Mouse (Mus musculus) common myeloid progenitor, adult 5-6 weeks (primary cell): ENCODE data around the gene Foxf2. TPM values are rescaled to one million over a fixed set of nuclear protein-coding genes. Genes with fewer than 3 reads are reported as not detected.

Source experiments
- ATAC-seq: replicated peaks from 2 replicates; pipeline ENCODE4 v1.8.0; 2016; ENCODE audit warnings: low read depth, mild to moderate bottlenecking, moderate TSS enrichment, inconsistent platforms; ENCODE audit not compliant: poor library complexity, severe bottlenecking
- total RNA-seq: library from RNA; stranded (forward); fragments of 200-1000, 187-1606 nt; gene quantifications from 2 replicates; pipeline ENCODE4 v1.2.3, GENCODE M21; 2017

Gene Foxf2
- total RNA-seq, 1 experiment from 2014 or later, result not detected

DNA sequence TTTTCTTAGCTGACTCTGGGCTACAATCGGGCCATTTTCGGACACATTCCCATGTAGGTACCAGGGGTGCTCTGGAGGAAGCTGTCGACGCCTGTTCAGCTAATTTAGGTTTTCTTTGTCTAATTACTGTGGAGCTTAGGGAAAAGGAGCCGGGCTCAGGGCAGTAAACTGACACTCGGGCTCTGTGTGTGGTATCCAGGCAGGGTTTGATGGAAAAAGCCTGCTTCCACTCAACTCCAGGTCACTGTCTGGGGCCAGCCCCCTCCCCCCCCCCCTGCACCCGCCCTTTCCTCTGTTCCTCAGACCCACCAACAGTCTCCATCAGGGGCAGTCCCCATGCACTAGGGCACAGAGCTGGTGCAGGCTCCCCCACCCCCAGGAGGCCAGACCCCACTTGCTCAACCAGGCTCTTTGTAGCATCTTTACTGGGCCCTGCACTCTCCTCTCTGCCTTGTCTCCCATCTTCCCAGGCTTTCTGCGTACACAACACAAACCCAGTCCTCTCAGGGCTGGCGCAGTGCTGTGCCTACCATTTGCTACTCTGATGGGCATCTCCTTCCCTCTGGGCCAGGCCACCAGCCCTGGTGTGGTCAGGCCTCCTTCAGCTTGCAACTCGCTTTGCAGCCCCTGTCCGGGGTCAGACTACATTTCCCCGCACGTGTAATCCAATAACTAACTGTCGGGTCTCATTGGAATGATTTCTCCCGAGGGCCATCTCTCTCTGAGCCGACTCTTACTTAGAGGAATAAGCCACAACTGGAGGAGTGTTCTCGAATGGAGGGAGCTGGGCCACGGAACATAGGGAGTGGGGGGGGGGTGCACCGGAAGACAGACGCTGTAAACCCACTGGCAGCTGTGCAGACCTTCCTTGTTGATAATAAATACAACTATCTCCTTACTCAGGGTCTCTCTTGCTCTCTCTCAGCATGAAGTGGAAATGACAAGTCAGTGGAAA, 1.4 kb upstream of the Foxf2 start:
- ATAC-seq, result no peak

- ATAC-seq, result no peak
Observed at GRCm38 (mm10) chr13:31624966-31625332, 667 bp upstream of the Foxf2 start.

GRCm38 (mm10) chr13:31626183-31626801, 676 bp downstream of the Foxf2 start:
- ATAC-seq, result peak; percentile 63

DNA sequence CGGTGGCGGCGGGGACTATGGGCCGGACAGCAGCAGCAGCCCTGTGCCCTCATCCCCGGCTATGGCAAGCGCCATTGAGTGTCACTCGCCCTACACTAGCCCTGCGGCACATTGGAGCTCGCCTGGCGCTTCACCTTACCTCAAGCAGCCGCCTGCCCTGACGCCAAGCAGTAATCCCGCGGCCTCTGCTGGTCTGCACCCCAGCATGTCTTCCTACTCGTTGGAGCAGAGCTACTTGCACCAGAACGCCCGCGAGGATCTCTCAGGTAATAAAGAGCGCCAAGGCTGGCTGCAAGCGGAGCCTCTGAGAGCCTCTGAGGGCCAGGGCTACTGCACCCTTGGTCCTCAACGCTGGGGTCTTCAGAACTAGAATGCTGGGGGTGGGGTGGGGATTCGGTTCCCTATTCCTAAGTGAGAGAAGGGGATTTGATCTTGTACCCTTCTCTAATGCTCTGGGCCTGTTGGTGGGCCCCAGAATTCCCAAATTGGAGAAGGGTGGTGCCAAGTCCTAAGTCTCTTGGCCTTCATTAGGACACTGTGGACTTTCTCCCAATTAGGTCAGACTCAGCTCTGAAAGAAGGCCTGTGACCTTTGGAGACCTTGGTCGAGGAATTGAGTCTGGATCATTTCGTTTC, 1.5 kb downstream of the Foxf2 start:
- ATAC-seq, result no peak

DNA sequence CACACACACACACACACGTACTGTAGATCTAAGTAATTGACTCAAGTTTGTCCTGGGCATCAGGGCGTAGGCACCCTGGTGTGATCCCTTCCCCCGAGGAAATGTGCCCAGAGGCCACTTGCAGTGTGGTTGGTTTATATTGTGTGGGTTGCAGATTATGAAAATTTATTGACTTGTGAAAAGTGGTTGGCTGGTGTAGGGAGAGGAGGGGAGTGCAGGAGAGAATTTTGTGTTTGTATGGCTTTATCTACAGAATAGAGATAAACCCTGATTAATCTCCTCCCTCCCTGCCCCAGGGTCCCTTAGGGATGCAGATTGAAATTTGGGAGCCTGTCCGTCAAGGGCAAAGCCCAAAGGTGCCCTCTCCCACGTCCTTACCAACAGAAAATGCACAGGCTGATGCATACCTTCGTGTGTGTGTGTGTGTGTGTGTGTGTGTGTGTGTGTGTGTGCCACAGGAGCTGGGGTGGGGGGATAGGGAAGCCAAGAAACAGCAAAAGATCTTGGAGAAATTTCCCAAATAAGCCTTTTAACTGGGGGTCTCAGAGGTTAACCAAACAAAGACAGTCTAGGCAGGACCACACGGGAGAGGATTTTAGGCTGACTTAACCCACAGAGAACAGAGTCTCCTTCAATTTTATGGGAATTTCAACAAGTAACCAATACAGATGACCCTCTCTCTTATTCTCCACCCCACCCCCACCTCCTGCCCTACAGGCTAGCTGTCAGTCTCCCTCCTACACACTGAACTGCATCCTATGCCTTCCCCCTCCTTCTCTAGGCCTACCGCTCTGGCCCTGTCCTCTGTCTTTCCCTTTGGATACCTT, 2.5 kb downstream of the Foxf2 start:
- no peak for ATAC-seq

DNA sequence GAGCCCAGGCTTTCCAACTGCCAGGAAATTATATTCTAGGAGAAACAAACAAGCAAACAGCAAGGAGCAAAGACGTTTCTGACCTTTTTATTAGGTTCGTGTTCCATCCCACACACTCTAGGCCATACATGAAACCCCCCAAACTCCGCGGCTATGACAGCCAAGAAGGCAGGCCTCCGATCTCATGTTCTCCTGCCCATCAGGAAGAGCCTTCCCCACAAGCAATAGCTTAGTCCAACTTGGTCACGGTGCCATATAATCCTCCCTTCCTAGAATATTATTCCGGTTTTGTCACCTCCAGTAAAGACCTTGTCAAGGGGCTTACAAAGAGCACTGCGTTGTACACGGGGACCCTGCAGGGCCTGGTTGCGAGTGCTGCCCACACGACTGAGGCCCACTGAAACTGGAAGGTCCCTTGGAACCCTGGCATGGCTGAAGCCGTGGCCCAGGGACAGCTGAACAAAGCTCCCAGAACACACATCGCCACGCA, 3.1 kb downstream of the Foxf2 start:
- ATAC-seq, result no peak

GRCm38 (mm10) chr13:31629321-31629851, 3.8 kb downstream of the Foxf2 start:
- peak; percentile 48 for ATAC-seq

DNA sequence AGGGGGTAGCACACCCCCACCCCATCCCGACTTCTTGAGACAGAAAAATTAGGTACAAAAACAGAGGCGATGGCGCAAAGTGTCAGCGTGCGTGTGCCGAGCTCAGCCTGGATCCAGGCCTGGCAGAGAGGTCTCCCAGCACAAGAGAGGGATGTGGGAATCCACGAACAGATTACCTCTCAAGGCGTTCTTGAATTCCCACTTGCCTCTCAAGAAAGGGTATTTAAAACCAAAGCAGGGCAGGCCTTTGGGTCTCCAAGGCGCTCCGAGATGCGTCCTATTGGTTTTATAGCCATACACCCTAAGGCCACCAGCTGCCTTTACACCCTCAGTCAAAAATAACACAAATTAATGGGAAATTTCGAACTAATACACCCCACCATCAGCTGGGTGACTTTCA, 4.4 kb downstream of the Foxf2 start:
- ATAC-seq, result no peak

DNA sequence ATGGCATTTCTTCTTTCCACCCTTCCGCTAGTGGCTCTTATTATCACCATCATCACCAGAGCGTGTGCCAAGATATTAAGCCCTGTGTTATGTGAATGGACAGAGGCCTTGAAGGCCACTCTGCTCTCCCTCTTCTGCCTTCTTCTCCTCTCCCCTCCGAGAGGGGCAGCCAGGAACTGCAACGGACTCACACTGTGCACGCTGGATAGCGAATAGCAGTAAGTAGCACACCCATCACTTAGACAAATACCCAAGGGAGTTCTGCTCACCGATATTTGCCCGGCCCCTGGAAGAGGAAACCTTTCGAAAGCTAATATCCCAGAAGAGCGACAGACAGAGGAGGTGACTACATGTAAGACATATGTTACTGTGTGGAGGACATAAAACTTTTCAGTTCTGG, 4.9 kb downstream of the Foxf2 start:
- ATAC-seq, result no peak

GRCm38 (mm10) chr13:31631291-31631690, 5.7 kb downstream of the Foxf2 start:
- ATAC-seq, result no peak

- ATAC-seq, result peak; percentile 71
Observed at GRCm38 (mm10) chr13:31632450-31632849, 6.8 kb downstream of the Foxf2 start.

DNA sequence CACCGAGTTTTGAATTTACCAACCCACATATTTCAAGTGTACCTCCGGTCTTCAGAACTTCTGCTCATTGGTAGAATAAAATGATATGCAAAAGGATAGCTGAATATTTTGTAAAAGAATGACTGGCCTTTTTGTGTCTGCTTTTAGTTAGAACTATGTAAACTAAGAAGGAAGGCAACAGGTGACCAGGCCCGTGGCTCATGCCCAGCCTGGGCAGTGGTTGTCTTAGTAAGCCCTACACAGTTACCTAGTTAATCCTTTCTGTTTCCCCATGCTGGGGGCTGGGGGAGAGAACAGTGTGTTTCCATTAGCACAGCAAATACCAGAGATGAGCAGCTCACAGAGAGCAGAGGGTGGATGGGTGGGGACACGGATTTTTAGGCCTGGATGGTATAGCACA, 7.6 kb downstream of the Foxf2 start:
- no peak for ATAC-seq

GRCm38 (mm10) chr13:31635546-31635945, 9.9 kb downstream of the Foxf2 start:
- no peak for ATAC-seq

DNA sequence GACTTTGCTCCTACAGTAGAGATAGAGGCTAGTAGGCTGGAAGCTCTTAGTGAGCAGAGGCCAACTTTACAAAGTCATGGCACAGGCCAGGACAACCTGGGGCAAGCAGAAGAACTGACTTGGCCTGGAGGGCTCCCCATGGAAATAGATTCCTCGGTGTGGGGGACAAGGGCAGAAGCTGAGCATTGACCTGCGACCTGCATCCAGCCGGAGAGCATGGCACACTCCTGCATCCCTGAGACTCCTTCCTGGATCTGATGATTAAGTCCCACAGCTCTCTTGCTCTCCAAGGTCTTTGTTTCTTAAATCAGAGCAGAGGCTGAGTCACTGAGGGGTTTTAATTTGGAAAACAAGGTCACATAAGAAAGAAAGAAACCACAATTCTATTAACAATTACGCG, 15.9 kb downstream of the Foxf2 start:
- ATAC-seq, result no peak

- ATAC-seq, result no peak
Observed at GRCm38 (mm10) chr13:31652131-31652745, 26.6 kb downstream of the Foxf2 start.

DNA sequence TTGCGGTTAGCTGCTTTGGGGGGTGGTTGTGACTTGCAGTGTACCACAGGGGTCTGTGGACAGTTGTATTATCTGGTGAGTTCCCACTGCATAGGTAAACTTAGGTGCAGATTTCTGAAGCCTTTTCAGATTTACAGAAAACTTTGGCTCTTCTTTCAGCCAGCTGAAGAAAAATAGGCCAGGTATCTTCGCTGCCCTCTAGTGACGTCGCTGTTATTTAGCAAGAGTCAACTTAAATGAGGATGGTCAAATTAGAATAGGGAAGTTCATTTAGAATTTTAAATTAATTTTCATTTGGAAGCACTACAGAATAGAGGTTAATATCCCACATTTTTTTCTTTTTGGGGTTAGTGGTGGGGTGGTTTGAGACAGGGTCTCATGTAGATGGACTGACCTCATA, 30.6 kb downstream of the Foxf2 start:
- no peak for ATAC-seq

DNA sequence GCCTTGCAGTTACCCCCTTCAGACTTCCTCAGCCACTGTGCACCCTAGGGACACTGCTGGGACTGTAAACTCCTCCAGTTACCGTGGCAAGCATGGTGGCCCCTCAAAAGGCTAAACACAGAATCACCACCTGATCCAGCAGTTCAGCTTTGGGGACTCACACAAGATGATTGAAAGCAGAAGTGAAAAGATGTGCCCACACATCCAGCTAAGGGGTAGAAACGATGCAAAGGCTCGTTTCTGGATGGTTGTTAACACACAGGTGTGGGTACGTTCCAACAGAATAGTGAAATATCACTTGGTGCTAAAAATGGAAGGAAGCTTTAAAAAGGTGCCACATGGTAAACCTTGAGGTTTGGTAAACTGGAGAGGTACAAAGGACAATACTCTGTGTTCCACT, 32.6 kb downstream of the Foxf2 start:
- no peak for ATAC-seq

DNA sequence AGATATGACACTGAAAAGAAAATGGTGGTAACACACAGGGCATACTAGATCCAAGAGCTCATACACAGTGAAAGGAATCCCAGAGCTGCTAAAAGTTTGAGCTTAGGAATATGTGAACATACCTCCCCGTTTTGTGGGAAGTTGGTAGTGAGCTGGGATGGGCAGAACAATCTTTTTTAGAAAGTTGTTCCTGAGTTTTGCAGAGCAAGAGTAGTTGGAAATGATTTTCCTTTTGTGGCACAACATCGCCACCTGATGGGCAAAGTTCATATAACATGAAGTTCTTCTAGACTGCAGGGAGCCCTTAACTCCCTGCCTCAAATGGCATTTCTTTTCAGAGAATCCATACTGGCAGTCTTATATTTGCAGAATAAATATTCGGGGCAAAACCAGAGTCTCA, 33.3 kb downstream of the Foxf2 start:
- peak; percentile 65 for ATAC-seq

GRCm38 (mm10) chr13:31661211-31661610, 35.6 kb downstream of the Foxf2 start:
- no peak for ATAC-seq
